Mouse (Mus musculus) kidney, adult 11 months (tissue): Measurements from ENCODE around the gene Cyp4a32.
A peak's percentile ranks its signal among the peaks of the same experiment; 100 is the strongest.
"Not testable (repeated sequence)": the region's sequence is repeated elsewhere in the genome, so short reads cannot be mapped to it uniquely, and the experiment has no call there.

ENCODE experiments used
- DNase-seq: peaks from one replicate; pipeline ENCODE4 v3.0.0; 2022

The Cyp4a32 gene

DNA sequence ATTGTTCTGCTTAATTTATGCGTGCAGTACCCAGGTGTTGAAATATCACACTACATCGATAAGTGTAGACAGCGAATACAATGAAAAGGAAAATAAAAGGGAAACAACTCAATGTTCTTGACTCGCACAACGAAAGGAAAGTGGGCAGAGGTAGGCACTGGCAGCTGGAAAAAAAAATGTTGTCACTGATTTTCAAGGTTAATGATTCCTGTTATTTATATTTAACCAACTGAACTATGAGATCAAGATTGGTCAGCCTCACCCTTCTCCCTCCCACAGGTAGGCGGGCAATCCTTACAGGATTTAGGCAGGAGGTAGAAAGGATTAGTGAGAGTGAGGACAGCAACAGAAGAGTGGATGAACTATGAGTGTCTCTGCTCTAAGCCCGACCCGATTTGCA, at the start of gene Cyp4a32:
Gene Cyp4a32 (plus strand): TSS at position 359 of the 400 bp plus-strand sequence.
- DNase-seq = peak; percentile 34

DNA sequence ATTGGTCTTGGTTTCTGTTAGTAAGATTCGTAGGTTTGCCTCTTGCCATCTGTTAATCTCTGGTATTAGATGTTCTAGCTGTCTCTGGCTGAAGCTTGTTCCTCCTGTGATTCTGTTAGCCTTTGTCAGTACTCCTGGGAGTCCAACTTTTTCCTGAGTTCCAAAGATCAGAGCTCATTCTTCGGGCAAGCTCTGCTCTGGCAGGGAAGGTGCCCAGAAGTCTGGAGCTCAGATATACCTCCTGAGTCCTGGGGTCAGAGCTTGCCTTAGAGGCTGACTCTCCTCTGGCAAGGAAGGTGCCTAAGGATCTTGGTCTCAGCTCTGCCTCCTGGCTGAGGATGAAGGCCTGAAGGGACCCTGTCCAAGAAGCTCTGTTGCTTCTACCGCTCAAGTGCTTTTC, 48.0 kb upstream of the Cyp4a32 start:
- DNase-seq = peak; percentile 65

DNA sequence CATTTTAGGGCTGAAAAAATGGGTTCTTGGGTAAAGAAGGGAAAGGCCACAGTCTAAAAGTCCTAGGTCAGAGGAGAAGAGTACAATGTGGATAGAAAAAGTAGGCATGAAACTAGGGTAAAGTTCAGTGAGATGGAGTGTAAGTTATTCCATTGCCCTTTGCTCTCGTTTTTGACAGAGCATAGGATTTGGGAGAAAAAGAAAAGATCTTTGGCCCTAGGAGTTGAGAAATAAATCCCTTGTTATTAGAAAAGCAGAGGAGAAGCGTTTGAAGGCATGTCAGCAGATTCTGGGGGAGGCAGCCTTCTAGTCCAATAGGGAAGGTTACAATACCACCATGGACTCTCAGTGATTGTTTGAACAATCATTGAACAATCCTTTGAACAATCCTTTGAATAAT, 45.3 kb upstream of the Cyp4a32 start:
- DNase-seq = peak; percentile 39

GRCm38 (mm10) chr4:115557861-115558561, 42.8 kb upstream of the Cyp4a32 start:
- DNase-seq = no peak

- not testable (repeated sequence) for DNase-seq
Measured at GRCm38 (mm10) chr4:115561236-115561635, 39.5 kb upstream of the Cyp4a32 start.

GRCm38 (mm10) chr4:115563401-115563800, 37.4 kb upstream of the Cyp4a32 start, which contains the start of gene Cyp4a31:
Gene Cyp4a31, plus strand, starts transcription at chr4:115563649.
- DNase-seq = peak; percentile 63

DNA sequence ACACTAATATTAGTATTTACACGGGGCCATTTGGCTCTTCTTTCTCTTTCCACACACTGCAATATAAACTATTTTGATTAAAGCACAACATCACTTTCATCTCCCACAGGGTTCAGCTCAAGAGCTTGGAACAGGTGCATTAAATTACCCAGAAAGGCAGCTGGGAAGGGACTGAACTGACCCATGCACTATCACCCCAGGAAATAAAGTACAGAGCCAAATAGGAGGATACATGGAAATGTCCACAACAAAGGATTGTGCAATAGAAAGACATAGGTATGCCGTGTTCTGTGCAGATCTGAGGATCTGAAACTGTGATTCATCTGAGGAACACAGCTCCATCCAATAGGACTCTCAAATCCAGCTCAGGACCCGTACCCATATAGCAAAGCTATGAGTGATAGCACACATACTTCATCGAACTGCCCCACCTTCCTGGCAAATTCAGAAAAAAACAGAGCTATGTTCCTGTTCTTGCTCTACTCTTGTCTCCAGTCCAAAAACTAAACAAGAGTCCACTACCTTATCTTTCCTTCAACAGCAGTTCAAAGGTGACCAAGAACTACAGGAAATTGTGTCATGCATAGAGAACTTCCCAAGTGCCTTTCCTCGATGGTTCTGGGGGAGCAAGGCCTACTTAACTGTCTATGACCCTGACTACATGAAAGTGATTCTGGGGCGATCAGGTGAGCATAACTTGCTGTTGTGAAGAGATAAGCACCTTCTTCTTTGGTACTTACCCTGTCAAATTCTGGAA, 36.1 kb upstream of the Cyp4a32 start:
- DNase-seq = not testable (repeated sequence)

DNA sequence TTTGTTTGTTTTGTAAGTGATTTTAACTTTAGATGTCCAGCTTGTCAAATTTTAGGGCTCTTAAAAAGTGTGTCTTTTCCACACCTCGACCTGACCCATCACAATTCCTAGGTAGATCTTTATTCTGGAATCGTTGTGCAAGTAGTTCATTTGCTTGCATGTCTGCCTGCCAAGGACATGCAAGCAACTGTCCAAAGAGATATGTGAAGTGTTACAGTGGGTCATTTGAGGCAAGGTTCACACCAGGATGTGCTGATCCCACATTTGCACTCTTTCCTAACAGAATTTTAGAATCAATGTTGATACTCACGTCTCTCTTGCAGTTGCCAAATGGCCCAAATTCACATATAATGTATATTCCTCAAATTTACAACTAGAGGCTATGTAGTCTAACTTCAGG, 25.5 kb upstream of the Cyp4a32 start:
- DNase-seq = no peak

DNA sequence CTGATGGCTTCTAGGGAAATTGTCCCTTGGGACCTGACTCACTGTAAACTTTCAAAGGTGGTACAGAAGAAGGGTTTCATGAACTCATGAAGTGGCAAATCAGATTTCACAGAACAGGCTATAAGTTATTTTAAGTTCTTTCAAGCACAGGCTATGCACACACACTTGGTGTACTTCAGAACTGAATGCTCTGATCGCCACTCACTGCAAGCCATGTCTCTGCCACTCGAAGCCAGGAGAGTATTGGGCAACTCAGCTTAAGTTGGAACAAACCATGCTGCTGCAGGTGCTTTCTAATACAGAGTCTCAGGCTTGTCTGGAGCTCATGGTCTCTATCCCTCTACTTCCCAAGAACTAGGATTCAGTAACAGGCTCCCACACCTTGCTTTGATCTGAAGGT, 25.0 kb upstream of the Cyp4a32 start:
- no peak for DNase-seq

GRCm38 (mm10) chr4:115583036-115583435, 17.7 kb upstream of the Cyp4a32 start:
- no peak for DNase-seq

DNA sequence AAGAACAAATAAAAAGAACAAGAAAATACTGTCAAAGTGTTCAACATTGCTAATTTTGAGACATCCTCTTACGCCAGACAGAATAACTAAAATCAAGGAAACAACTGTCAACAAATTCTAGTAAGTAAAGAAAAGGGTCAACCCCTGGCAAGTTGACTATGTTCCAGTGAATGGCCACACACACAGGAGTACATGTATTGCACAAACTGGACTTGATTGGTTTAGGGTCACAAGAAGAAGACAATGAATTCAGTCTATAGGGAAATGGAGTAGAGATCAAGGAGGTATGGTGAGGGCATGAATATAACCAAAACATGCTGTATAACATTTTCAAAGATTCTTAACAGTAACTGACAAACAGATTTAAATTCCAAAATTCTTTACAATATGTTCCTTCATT, 4.4 kb upstream of the Cyp4a32 start:
- DNase-seq = no peak

DNA sequence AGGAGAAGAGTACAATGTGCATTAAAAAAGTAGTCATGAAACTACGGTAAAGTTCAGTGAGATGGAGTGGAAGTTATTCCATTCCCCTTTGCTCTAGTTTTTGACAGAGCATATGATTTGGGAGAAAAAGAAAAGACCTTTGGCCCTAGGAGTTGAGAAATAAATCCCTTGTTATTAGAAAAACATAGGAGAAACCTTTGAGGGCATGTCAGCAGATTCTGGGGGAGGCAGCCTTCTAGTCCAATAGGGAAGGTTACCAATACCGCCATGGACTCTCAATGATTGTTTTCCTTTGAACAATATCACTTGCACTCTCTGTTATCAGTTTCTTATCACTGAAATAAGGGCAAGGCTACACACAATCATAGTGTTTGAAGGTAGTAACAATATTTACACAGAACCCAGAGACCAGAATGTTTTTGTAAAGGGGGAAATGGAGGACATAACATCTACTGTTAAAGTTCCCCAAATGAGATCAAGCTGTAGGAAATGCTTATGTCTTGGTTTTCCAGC, 3.9 kb upstream of the Cyp4a32 start:
- DNase-seq = no peak

DNA sequence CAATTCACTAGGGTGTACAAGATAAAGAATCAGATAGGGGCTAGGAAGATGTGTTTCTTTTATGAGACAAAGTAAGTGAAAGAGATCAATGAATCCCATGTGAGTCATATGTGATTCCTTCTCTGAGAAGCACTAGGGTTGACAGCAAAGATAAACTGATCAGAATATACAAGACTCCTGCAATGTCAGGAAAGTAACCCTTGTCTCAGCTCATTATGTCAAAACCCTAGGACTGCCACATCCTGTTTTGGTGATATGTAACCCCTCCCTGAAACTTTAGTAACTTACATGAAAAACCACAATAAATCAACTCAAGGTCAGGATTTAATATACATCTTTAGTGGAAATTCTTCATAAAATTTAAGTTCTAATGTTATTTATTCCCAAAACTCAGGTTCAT, 13.2 kb downstream of the Cyp4a32 start:
- no peak for DNase-seq

DNA sequence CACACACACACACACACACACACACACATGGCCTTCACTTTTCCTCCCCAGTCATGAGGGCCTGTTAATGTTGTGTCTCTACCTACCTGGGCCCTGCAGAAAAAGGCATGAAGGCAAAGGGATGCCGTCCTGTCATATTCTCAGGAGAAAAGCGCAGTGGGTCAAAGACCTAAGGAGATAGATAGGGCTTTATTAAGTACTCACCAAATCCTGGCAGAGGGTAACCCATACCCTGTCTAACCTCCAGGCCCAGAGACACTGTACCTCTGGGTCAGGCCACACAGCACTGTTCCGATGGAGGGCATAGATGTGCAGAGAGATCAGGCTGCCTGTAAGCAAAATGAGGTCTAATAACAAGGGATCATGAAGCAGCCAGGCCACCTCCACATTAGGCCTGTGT, 24.8 kb downstream of the Cyp4a32 start:
- DNase-seq = not testable (repeated sequence)

DNA sequence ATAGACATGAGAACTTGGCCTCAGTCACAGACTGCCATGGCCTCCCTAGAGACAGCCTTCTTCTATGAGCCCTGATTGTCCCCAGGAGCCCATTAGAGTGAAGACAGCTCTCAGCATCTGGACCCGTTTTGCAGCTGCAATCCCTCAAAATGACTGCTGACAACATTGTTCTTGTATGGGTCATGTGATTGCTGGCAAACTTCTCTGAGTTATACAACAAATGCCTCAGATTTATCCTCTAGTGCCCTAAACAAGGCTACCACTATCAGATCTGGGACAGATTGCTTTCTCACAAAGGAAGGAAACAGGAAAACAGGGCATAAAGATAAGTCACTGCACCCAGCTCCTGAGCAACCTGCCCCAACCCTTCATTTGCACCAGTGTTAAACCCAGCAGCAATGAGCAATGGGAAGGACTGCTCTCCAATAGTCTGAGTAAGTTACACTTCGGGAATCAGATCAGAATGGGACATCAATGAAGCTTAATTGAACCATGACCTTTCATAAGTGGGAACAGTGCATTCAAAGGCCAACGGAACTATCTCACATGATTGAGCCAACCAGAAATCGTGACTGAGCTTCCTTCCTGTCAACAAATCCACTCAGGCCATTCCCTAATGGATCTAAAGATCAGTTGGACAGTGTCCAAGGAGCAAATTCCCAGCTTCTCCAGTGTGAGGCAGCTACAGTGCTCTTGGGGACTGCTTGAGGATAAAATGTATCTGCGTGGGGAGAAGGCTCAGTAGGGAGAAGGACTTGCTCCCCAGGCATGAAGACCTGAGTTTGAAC, 42.4 kb downstream of the Cyp4a32 start:
- peak; percentile 87 for DNase-seq

DNA sequence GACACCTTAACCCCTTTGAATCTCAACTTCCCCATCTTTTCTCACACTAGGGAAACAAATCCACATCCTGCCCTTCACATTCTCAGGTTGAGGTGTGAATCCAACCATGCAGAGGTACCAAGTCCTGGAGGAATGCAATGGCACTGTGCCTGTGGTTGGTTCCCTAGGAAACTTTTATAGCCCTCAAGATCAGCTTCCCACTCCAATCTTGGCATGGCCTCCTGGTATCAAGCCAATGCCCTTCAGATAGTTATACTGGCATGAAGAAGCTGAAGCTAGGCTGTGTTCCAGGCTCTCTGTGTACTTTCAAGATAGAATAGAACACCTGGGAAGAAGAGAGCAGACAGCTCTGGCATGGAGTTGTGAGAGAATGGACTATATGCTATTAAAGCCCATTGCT, 44.6 kb downstream of the Cyp4a32 start:
- DNase-seq = peak; percentile 89

GRCm38 (mm10) chr4:115647580-115647979, 46.8 kb downstream of the Cyp4a32 start, which contains the start of gene Cyp4b1:
Gene Cyp4b1, minus strand, starts transcription at chr4:115647723.
- DNase-seq = peak; percentile 82

DNA sequence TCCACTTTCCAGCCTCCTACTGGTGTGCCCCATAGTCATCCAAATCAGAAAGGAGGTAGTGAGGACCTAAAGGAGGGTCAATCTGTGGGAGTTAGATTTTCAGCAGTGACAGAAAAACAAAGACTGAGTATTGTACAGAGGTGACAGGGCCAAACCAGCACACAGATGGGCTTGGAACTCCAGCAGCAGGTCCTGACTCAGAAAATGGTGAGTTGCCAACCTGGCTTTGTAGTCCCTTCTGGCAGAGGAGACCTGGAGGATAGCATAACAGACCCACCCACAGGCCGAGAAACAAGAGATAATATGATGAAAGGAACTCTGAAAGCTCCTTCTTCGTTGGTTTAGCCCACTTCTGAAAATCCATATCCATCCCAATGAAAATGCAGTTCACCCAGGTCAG, 48.0 kb downstream of the Cyp4a32 start:
- no peak for DNase-seq

DNA sequence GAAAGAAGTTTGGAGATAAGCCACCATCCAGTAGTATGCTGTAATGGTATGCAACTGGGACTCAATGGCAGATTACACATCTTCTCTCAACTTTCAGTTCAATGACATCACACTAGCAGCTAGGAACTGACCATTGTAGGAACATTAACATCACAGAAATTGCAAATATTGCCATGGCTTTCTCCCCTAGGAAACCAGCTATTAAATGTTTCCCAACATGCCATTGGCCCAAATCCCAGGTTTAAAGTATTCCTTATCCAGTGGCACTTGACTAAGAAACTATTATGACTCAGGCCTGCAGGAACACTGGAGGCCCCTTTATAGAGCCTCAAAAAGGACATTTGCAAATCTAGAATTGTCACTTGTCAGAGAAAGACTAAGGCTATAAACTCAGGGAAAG, 48.6 kb downstream of the Cyp4a32 start:
- DNase-seq = no peak

GRCm38 (mm10) chr4:115650866-115651265, 50.1 kb downstream of the Cyp4a32 start:
- no peak for DNase-seq

DNA sequence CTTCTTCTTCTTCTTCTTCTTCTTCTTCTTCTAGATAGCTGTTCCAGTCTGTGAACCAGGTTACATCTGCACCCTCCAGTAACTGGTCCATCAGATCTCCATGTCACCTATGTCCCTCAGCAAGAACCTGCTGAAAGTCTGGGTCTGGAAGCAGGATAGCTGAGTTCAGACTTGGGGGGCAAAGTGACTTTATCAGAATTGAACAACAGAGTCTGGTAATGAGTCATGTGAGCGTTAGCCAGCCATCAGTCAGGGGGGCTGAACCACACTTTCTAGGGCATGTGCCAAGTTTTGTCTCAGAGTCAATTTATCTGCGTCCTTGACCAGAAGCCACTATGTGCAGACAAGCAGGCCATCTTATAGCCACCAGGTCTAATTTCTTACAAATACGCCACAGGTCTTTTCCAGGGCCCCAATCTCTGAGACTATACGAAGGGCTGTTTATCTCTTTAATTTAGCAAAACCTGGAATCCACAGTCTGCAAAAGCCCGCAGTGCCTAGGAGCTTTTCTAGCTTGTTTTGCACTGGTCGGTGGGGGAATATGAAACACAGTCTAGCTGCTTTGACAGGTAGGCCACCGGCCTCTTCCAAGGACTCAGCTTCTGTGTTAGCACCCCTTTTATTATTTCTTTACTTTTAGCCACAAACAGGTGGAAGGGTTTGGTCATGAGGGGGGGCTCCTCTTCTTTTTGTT, 55.2 kb downstream of the Cyp4a32 start:
- DNase-seq = not testable (repeated sequence)

- not testable (repeated sequence) for DNase-seq
Measured at GRCm38 (mm10) chr4:115656535-115656922, 55.8 kb downstream of the Cyp4a32 start.
